Mouse (Mus musculus) liver, postnatal 0 days (tissue): ENCODE measurements around the gene Fcgrt. TPM values are rescaled to one million over a fixed set of nuclear protein-coding genes. Genes with fewer than 3 reads are reported as not detected.
A peak's percentile ranks its signal among the peaks of the same experiment; 100 is the strongest.

Experiments used
- ATAC-seq: fragments of 200-750 bp; cut with Nextera tagmentation; 2 replicates; pipeline ENCODE4 v1.8.0; 2017; ENCODE audit warnings: mild to moderate bottlenecking, moderate library complexity
- DNase-seq: peaks from one replicate; pipeline ENCODE4 v3.0.0-alpha.2; 2016
- H3K27ac ChIP-seq: fragments of 300-500 bp; sonication (generic); 2 replicates; pipeline ENCODE4 v1.5.1; 2014; ENCODE audit warnings: antibody characterized with exemption, moderate library complexity, mild to moderate bottlenecking, low read depth
- H3K27me3 ChIP-seq: fragments of 300-500 bp; sonication (generic); 2 replicates; pipeline ENCODE4 v1.6.1; 2014; ENCODE audit warnings: low read length, control low read depth, mixed read lengths; ENCODE audit not compliant: insufficient read depth
- H3K36me3 ChIP-seq: fragments of 300-500 bp; sonication (generic); replicated peaks from 2 replicates; pipeline ENCODE4 v1.6.1; 2014; ENCODE audit warnings: mild to moderate bottlenecking, control low read depth, low read length, moderate library complexity, mixed read lengths; ENCODE audit not compliant: insufficient read depth
- H3K4me1 ChIP-seq: fragments of 300-500 bp; sonication (generic); 2 replicates; pipeline ENCODE4 v1.6.1; 2014; ENCODE audit warnings: antibody characterized with exemption, mild to moderate bottlenecking, control low read depth; ENCODE audit not compliant: insufficient read depth
- H3K4me2 ChIP-seq: fragments of 300-500 bp; sonication (generic); 2 replicates; pipeline ENCODE4 v1.6.1; 2014; ENCODE audit warnings: low read depth, mild to moderate bottlenecking, low read length, moderate library complexity, mixed read lengths
- H3K4me3 ChIP-seq: fragments of 300-500 bp; sonication (generic); 2 replicates; pipeline ENCODE4 v1.5.1; 2014; ENCODE audit warnings: low read depth, low read length
- H3K9ac ChIP-seq: fragments of 300-500 bp; sonication (generic); replicated peaks from 2 replicates; pipeline ENCODE4 v1.6.1; 2014; ENCODE audit warnings: mild to moderate bottlenecking, moderate library complexity
- H3K9me3 ChIP-seq: fragments of 300-500 bp; sonication (generic); 2 replicates; pipeline ENCODE4 v1.6.1; 2016; ENCODE audit warnings: mild to moderate bottlenecking, control low read depth, low read length, mixed read lengths
- CTCF ChIP-seq: sonication (generic); IDR thresholded peaks from 2 replicates; pipeline ENCODE4 v1.5.1; 2016; ENCODE audit warnings: antibody characterized with exemption, low read depth
- EP300 ChIP-seq: IDR thresholded peaks from 2 replicates; pipeline ENCODE4 v1.6.1; 2016; ENCODE audit warnings: antibody characterized with exemption, low read depth, mild to moderate bottlenecking
- WGBS: fragments of 180-500 bp; shearing (Covaris S2); extraction: QIAGEN DNeasy Blood & Tissue Kit; methylation state at CpG from one replicate; pipeline ENCODE4 v1.1.7; 2014; ENCODE audit not compliant: insufficient replicate concordance; 5-methylcytosine and 5-hydroxymethylcytosine counted together
- polyA plus RNA-seq: library from polyadenylated mRNA; unstranded; fragments of >200 nt; fragmentation: Nextera tagmentation; extraction: Ambion mirVana; gene quantifications from 2 replicates; pipeline ENCODE4 v1.2.1, GENCODE M21; 2015

Fcgrt gene
- polyA plus RNA-seq, 1 experiment from 2014 or later = 150 TPM

DNA sequence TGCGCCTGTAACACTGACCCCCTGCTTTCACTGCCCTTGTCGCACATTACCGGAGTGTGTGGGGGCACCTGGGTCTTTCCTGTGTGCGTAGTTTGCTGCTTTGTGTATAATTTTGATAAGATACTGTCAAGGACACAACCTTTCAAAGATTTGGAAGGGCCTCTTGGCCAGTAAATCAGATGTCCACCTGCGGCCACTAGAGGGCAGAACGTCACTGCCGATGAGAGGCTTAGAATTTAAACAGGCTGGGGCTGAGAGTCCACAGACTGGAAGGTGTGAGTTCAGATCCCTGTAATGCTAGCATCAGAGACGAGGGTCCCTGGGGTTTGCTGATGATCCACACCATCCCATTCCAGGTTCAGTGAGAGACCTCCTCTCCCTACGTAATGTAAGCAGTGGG, 25.1 kb downstream of the Fcgrt start:
- WGBS = 22% methylated on average over 9 of the region's 9 CpGs
- H3K9ac ChIP-seq = no peak overlapping the region
- H3K4me3 ChIP-seq = no peak overlapping the region
- H3K27me3 ChIP-seq = no peaks in the 10 kb centered on the region
- 0 out of 2 replicates have a peak, but pooled peaks have one; percentile 20 for ATAC-seq
- no peaks in the 10 kb centered on the region for H3K9me3 ChIP-seq
- H3K36me3 ChIP-seq = peaks cover 20% of the 10 kb centered on the region
- H3K4me2 ChIP-seq = no peak overlapping the region
- TF ChIP-seq CTCF (peak; percentile 90), EP300 (no peak)
- no peak overlapping the region for H3K27ac ChIP-seq
- DNase-seq = peak; percentile 79
- peaks cover 9% of the 10 kb centered on the region; the same call in 1 of the 2 replicates for H3K4me1 ChIP-seq

DNA sequence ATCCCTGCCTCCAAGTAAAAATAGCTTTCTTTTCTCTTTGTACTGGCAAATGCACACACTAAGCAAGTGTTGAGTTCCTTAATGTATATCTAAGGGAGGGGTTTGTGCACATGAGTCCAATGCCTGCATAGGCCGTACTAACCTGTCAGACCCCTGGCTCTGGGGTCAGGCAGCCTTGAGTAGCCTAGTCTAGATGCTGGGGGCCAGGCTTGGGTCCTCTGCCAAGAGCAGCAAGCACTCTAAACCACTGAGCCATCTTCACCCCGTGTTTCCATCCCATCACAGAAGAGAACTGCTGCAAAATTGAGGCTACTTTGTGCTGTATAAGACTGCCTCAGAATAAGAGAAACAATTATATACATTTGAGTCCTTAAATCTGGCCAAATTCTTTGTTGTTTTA, 25.8 kb downstream of the Fcgrt start:
- Histone ChIP-seq H3K36me3 (peaks cover 20% of the 10 kb centered on the region), H3K9me3 (no peaks in the 10 kb centered on the region), H3K9ac (no peak overlapping the region), H3K27ac (no peak overlapping the region), H3K4me1 (peaks cover 7% of the 10 kb centered on the region; the same call in 1 of the 2 replicates), H3K4me2 (no peak overlapping the region), H3K27me3 (no peaks in the 10 kb centered on the region), H3K4me3 (no peak overlapping the region)
- ATAC-seq (no peak), DNase-seq (no peak)
- TF ChIP-seq EP300 (no peak), CTCF (no peak)
- 98% methylated on average over 2 of the region's 2 CpGs for WGBS

DNA sequence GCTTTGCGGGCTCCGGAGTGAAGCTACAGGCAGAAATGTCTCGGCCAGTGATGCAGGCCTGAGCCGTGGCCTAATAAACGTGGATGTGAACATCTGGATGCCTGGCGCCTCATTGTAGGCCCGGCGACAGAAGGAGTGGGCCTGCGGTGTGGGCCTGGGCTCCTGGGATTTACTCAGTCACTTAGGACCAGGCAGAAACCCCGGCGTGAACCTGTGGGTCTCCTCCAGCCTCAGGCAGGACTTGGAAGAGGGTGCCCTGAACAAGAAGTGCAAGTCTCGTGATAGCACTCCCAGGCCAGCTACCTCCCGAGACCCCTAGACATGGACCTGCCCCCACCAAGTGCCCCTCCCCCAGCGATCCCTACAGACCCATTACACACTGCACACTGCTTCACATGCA, 26.3 kb downstream of the Fcgrt start:
- H3K27ac ChIP-seq = no peak overlapping the region
- 0 out of 2 replicates have a peak, but pooled peaks cover 4% of the 10 kb centered on the region for H3K4me1 ChIP-seq
- no peaks in the 10 kb centered on the region for H3K27me3 ChIP-seq
- no peak for TF ChIP-seq CTCF
- no peak for TF ChIP-seq EP300
- peaks cover 20% of the 10 kb centered on the region for H3K36me3 ChIP-seq
- ATAC-seq = no peak
- H3K4me2 ChIP-seq = no peak overlapping the region
- no peak overlapping the region for H3K9ac ChIP-seq
- no peaks in the 10 kb centered on the region for H3K9me3 ChIP-seq
- no peak overlapping the region for H3K4me3 ChIP-seq
- 92% methylated on average over 14 of the region's 14 CpGs for WGBS
- no peak for DNase-seq

GRCm38 (mm10) chr7:45076501-45076900, 27.1 kb downstream of the Fcgrt start:
- Histone ChIP-seq H3K36me3 (peaks cover 20% of the 10 kb centered on the region), H3K27ac (no peak overlapping the region), H3K4me3 (no peak overlapping the region), H3K4me1 (0 out of 2 replicates have a peak, but pooled peaks cover 4% of the 10 kb centered on the region), H3K9me3 (no peaks in the 10 kb centered on the region), H3K9ac (no peak overlapping the region), H3K27me3 (no peaks in the 10 kb centered on the region), H3K4me2 (no peak overlapping the region)
- 87% methylated on average over 30 of the region's 30 CpGs for WGBS
- ATAC-seq (no peak), DNase-seq (no peak)
- TF ChIP-seq EP300 (no peak), CTCF (no peak)

- Histone ChIP-seq H3K4me3 (no peak overlapping the region), H3K4me1 (0 out of 2 replicates have a peak, but pooled peaks cover 4% of the 10 kb centered on the region), H3K36me3 (peaks cover 20% of the 10 kb centered on the region), H3K4me2 (no peak overlapping the region), H3K27ac (no peak overlapping the region), H3K9ac (no peak overlapping the region), H3K27me3 (no peaks in the 10 kb centered on the region), H3K9me3 (no peaks in the 10 kb centered on the region)
- ATAC-seq (peak; percentile 67), DNase-seq (no peak)
- no peak for TF ChIP-seq CTCF
- TF ChIP-seq EP300 = no peak
- 63% methylated on average over 4 of the region's 4 CpGs for WGBS
Measured at GRCm38 (mm10) chr7:45075405-45075804, 28.2 kb downstream of the Fcgrt start.

- Histone ChIP-seq H3K4me3 (no peak overlapping the region), H3K4me2 (no peak overlapping the region), H3K4me1 (0 out of 2 replicates have a peak, but pooled peaks cover 4% of the 10 kb centered on the region), H3K9ac (no peak overlapping the region), H3K27ac (no peak overlapping the region), H3K9me3 (no peaks in the 10 kb centered on the region), H3K27me3 (no peaks in the 10 kb centered on the region), H3K36me3 (peaks cover 20% of the 10 kb centered on the region)
- ATAC-seq (no peak), DNase-seq (no peak)
- TF ChIP-seq CTCF (no peak), EP300 (no peak)
- WGBS = 77% methylated on average over 12 of the region's 12 CpGs
Measured at GRCm38 (mm10) chr7:45073949-45074348, 29.7 kb downstream of the Fcgrt start.
